Mouse (Mus musculus) ovary, postnatal 10 days (tissue): ENCODE data around the gene Fabp3.

ENCODE experiments used
- DNase-seq: peaks from one replicate; pipeline ENCODE4 v3.0.0; 2022; ENCODE audit warnings: low spot score

The Fabp3 gene

DNA sequence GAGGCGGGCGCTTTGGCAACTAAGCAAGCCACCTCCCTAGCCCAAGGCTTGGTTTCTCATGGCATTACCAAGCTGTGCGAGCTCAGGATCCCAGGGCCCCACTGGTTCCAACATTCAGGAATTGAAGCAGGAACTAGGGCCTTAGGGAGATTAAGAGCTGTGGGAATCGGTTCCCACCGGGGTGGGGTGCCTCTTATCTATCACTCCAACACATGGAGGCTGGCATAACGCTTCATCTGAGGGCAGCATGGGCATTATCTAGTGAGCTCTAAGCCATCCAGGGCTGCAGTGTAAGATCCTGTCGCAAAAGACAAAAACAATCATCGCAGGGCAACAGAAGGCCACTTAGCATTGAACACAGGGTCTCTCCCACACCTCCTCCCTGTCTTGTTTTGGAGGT, 13.9 kb upstream of the Fabp3 start:
- DNase-seq: no peak

- no peak for DNase-seq
Measured at GRCm38 (mm10) chr4:130295047-130295745, 13.2 kb upstream of the Fabp3 start.

DNA sequence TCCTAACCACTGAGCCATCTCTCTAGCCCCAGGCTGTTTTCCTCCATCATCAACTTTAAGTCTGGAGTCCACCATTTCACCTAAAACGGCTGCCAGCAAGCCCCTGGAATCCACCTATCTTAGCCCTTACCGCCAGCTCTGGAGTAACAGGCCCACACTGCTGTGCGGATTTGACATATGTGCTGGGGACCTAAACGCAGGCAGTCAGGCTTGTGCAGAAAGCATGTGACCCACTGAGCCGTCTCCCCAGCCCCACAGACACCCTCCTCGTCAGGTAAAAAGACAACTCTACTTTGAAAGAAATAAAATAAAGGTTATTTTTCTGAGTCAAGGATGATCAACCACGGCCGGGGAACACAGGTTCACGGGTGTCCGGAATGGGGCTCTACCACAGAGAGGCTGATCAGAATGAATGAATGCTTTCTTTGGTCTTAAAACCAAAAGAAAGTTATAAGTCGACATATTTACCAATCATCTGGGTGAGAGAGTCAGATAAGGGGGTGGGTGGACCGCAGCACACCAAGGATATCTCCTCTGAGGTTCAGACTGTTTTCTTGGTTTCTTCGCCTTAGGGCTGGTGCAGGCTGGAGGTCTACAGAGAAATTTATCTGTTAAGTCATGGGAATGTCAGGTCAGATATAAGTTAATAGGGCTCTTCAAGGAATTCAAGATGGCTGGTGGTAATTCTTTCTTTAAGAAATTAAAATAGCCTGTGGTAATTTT, 12.0 kb upstream of the Fabp3 start:
- no peak for DNase-seq

- no peak for DNase-seq
Measured at GRCm38 (mm10) chr4:130297123-130297529, 11.3 kb upstream of the Fabp3 start.

DNA sequence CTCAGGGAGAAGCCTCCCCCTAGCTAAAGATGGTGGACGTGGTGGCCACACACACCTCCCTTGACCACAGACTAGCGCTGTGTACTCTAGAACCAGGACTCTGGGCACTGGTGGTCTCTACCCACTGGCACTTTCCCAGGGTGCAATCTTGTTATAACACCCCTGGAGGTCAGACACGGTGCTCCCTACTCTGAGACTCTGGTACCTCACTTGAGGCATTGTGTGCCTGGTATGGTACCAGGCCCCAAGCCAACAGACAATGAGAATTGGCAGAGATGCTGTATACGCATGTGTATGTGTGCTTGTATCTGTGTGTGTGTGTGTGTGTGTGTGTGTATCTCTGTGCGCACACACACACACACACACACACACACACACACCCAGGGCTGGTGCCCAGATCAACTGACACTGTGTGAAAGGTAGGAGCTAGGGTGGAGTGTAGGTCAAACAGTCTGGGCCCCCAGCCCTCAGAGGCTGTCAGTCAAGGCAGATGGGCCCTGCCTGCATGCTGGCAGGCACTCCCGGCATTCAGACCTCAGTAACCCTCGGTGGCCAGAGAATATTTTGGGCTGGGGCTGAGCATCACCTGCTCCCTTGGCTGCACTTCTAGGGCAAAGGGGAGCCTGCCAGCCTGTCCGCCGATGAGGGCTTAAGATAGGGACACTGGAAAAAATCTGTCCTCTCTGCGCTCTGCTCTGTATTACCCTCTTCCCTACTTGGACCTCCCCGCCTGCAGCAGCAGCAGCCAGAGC, 9.3 kb upstream of the Fabp3 start:
- no peak for DNase-seq

GRCm38 (mm10) chr4:130299629-130300018, 8.8 kb upstream of the Fabp3 start:
- no peak for DNase-seq

DNA sequence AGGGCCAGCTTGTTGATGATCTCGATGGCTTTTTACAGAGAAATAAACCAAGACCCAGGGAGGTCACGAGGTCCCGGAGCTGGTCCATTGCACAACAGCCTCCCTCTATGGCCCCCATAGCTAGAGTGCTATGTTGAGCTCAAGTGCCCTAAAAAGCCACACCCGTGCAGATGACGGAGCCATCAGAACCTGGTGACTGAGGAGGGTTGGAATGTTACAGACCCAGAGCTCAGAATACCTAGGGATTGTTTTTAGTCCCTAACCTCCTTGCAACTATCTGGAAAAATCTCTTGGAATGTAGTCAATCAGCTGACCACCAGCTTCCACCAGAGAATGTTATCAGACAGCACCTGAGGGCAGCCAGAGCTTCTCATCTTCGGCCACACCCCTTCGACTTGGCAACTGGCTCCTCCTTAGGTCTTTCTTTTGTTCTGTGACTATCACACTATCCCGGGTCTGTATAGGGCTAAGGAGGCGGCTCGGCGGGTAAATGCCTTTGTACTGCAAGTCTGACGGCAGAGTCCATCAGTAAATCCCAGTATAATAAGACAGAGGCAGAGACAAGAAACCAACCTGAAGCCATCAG, 6.0 kb upstream of the Fabp3 start:
- no peak for DNase-seq

- DNase-seq: no peak
Measured at GRCm38 (mm10) chr4:130304746-130305145, 3.6 kb upstream of the Fabp3 start.

- no peak for DNase-seq
Measured at GRCm38 (mm10) chr4:130306796-130307630, 1.4 kb upstream of the Fabp3 start.

DNA sequence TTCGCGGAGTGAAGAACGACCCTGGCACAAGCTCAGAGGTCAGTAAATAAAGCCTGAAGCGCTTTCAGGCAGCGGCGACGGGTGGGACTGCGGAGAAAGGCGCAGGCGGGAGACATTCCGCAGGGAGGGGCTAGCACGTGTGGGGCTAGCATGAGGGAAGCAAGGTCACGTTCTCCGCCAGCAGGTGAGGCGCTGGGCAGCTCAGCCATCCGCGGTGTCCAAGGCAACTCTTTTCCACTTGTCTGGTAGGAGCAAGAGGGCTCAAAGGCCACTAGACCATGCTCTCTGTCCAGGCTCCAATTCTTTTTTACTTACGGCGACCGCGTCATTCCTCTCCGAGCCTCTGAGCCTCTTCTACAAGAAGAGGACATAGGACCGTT, 554 bp upstream of the Fabp3 start:
- DNase-seq: no peak

- DNase-seq: no peak
Measured at GRCm38 (mm10) chr4:130309254-130309653, 859 bp downstream of the Fabp3 start.

DNA sequence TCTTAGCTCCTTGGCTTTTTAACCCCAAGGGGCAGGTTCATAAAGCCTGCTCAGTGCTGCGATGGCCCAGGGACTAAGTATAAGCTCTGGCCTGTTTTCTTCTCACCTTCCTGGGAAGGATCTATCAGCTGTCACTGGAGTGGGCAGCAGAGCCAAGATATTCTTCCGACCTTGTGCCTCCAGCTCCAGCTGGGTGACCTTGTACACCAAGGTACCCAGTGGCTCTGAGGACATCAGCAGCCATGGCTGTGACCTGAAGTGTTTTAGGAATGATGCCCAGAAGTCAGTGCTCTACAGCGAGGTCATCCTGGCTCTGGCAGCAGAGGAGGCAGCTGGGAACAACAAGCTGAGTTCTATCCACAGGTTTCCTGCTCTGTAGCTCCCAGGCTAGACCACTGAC, 4.1 kb downstream of the Fabp3 start:
- no peak for DNase-seq

DNA sequence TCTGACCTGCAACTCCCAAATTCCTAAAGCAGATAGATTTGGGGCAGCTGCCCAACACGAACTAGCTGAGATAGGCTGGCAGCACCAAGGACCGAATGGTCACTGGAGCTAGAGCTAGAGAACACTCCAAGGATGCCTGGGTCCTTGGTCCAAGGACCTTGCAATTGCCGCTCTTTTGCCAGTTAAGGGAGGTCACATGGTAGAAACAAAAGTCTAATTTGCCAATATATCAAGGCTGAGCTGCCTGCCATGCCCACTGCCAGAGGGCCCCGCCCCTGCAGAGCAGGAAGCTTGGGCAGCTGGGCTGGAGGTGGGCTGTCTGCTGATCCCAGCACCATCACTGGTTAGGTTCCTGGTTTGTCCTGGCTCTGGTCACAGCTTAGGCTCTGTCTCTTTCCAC, 5.2 kb downstream of the Fabp3 start:
- DNase-seq: no peak

GRCm38 (mm10) chr4:130315771-130316527, 7.6 kb downstream of the Fabp3 start:
- no peak for DNase-seq

- no peak for DNase-seq
Measured at GRCm38 (mm10) chr4:130316691-130317090, 8.3 kb downstream of the Fabp3 start.

DNA sequence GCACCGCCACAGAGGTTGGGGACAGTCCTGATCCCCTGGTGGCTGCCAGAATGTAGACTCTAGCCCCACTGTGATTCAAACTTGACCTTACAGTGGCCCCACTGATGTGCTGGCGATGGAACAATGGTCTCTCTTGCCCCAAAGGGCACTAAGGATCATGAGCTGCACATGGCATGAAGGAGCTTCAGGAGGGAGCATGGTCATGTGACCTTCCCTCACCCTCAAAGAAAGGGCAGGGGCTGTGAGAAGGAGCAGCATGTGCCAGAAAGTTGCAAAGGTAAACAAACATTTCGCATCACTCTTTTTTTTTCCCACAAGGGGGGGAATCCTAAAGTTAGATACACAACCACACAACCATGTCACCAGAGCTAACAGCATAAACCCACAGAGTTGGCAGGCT, 9.7 kb downstream of the Fabp3 start:
- DNase-seq: no peak

GRCm38 (mm10) chr4:130319564-130319963, 11.2 kb downstream of the Fabp3 start:
- no peak for DNase-seq

DNA sequence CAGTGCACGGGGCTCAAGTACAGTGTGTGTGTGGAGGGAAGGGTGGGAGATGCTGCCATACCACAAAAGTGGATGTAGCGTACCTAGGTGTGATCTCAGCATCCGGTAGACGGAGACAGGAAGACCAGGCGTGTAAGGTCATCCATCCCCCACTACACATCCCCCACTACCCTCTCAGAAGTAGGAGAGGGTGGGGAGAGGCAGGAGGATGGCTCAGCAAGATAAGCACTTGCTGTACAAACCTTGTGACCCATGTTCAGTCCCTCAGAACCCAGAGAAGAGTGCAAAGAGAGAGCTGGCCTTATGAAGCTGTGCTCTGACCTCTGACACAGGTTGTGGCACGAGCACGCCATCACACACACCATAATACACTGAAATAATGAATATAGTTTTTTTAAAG, 13.2 kb downstream of the Fabp3 start:
- DNase-seq: no peak

GRCm38 (mm10) chr4:130322567-130322966, 14.2 kb downstream of the Fabp3 start:
- no peak for DNase-seq

DNA sequence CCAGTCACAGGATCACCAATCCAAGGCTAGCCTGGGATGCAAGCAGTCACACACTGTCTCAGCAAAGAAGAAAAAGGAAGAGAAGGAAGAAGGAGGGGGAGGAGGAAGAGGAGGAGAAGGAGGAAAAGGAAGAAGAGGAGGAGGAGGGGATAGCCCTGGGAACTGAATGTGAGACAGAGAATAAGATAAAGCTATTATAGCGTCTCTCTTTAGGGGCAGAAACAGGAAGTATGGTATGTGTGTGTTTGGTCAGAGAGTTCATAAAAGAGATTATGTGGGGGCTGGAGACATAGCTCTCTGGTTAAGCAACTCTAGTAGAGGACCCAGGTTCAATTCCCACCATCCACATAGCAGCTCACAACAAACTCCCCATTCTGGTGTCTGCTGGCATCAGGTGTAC, 14.8 kb downstream of the Fabp3 start:
- DNase-seq: no peak

GRCm38 (mm10) chr4:130323607-130324006, 15.2 kb downstream of the Fabp3 start:
- no peak for DNase-seq
